Mouse (Mus musculus) adipocyte (in vitro differentiated cells): ENCODE data around the gene Syt8.
A peak's percentile ranks its signal among the peaks of the same experiment; 100 is the strongest.
"Not testable (repeated sequence)": the region's sequence is repeated elsewhere in the genome, so short reads cannot be mapped to it uniquely, and the experiment has no call there.

Experiments used
- DNase-seq: peaks from one replicate; pipeline ENCODE4 v3.0.0-alpha.2; 2016; ENCODE audit warnings: low spot score

Syt8 gene

DNA sequence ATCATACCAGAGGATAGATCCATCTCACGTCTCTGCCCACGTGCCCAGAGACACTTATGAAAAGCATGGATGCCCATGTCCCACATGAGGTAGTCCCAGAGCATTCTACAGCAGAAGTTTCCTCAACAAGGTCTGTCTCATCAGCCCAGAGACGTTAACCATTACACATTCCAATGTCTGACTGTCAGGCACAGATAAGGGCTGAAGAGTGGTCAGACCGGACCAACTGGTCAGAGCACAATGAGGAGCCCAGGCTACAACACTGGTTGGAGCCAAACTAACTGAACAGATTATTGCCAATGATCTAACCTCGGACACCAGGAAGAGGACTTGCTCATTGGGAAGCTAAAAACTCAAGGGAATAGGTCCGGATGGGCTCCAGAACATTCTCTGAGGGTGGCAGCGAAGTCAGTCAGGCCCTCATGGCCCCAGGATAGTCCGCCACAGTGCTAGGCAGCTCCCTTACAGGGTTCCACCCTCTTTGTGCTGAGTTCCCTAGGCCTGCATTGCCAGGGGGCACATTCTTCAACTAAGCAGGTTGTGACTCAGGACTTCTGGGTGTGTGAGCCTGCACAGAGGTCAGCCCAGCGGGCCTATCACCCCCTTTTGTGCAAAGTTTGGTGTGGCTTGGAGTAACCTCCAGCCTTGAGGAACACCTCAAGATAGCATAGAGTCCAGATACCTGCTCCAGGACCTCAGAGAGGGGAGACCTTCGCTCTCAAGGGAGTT, at the start of gene Syt8:
Gene Syt8 (plus strand): TSS at position 714 of the 729 bp plus-strand sequence.
- no peak for DNase-seq

DNA sequence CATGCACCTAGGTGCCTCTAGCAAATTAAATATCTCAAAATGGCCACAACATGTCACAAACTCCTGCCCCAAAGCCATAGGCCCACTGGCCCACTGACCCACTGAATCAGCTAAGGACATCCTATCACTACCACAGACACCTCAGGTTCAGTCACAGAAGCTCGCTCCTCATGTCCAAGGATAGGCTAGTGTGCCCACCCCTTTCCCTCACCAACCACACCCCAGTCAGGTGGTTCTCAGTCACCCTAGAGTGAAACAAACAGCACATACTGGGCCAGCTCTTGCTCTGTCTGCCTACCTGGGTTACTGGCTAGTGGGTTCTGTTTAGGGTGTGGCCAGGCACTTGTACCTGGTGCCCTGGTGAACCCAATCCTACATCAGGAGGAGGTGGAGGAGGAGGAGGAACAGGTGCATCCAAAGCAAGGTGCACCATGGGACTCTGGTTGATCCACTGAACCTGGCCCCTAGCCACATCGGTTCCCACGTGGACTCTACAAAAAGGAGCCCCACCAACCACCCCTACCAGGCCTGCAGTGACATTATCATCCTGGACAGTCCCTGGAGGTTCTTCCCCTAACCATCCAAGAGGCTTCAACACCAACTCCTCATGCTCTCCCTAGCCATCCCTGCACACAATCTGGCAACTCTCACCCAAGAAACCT, 48.8 kb upstream of the Syt8 start:
- DNase-seq: no peak

DNA sequence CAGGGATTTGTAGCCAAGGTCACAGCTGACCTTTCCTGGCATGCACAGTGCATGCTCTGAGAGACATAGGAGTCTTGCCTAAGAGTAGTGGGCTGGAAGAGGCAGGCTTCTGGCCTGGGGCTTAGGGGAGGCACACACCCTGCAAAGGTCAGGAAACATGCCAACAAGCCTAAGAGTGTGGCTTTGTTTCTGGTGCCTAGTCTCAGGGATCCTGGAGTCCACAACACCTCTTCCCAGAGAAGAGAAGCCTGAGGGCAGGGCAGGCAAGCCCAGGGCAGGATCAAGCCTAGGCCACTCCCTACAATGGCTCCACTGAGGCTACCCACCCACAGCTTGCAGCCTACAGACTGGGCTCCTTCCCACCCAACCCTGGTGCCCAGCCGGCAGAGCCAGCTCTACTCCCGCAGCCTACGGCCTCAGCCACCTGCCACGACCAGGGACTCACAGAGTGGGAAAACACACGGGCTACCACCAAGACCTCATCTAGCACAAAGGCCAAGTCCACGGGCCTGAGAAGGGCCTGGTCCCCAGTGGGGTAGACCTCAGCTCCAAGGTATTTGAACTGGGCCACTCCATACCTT, 47.9 kb upstream of the Syt8 start:
- DNase-seq: peak; percentile 66

DNA sequence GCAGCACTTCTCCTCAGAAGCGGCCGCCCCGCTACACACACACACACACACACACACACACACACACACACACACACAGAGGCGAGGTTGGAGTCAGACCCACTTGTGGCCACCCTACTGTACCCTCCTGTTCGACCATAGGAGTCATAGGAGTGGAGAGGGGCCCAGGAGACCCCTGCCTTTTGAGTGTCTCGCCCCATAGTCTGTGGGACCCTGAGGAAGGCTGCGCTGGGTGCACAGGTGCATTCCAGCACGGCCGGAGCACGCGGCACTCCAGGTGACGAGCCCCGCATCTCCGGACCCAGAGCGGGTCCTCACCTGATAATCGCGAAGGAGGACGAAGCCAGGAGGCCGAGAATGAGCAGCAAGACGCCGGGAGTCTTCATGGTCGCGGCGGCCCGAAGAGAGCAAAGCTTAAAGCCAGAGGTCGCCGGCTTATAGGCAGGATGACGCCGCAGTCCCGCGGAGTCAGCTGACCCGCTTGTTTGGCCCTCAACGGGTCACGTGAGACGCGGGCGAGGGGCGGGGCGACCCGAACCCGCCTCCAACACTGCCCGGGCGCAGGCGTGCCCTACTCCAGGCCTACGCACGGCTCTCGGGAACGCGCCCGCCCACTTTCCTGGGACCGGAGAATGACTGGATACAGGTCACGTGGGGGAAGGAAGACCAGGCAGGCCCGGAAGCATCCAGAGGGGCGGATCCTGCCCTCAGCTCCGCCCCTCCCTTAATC, 47.1 kb upstream of the Syt8 start, which contains the start of gene Ctsd:
Gene Ctsd (minus strand): TSS at position 620 of the 730 bp plus-strand sequence.
- peak; percentile 96 for DNase-seq

DNA sequence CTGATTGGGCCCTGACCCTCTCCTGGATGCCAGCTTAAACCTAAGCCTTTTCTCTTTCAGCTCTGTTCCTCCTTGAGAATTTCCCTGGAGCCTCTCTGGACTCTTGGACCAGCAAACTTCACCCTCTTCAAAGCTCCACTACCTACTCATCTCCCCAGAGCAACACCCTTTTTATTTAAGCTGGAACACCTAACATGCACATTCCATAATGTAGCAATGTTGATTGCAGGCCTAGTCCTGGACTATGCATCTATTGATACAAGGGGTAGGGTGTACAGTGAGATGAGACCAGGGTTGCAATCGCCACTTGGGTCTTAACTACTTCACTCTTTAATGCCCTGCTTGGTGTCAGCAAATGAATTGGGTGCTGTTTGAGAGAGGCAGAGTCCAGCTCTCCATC, 46.5 kb upstream of the Syt8 start:
- DNase-seq: no peak

DNA sequence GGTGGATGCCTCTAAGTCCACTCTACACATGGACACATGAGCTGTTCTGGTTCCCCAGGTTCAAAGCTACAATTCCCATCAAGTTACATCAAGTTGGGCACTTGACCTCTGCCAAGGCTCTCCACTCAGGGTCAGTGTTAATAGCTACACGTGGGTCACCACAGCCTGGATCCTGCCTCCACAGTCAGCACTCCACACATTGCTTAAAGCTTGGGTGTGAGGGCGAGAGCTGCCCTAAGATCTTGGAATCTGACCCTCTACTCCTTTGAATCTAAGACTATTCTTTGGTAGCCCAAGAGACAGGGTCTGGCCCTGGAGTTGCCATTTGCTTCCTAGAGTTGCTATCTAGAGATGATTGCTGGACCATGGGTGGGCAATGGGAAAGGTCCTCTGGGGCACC, 45.9 kb upstream of the Syt8 start:
- DNase-seq: no peak

DNA sequence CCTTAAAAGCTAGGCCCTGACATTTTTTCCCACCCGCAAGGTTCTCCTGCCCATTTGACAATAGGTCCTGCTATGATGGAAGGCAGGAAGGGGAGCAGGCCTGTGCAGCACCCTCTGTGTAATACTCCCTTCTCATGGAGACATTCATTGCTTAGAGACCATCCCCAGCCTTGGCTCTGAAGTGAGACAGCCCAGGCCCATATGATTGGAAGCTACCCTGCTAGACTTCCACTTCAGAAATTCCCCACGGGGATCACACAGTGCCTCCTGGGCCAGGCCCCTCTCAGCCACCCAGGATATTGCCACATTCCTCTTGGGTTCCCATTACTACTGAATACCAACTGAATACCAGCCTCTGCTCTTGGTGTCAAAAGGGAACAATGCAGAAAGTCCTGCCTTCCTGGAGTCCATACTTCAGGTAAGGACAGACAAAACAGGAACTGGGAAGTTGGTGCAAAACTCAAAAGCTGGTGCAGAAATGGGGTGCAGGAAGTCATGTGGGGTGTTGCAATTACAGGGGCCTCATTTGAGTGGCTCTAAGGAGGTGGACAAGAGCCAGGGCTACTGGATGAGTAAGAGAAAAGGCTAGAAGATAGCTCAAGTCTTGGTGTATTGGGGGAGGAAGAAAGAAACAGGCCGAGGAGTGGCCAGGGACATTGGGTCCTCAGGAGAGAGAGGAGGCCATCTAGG, 44.5 kb upstream of the Syt8 start:
- DNase-seq: no peak

DNA sequence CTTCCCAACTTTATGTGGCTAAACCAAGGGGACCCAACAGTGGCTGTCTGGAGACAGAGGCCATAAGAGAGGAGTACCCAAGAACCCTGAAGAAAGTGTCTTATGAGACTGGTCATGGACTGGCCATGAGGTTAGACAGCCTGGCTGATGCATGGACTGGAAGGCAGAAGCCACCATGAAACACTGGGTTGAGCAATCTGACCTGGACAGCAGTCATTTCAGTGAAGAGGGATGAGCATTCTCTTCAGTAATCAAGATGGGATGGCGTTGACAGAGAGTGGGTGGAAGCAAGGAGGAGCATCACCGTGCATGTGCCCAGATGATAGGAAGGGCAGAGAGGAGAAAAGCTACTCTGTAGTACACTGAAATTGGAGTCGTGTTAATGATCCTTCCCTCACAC, 43.5 kb upstream of the Syt8 start:
- no peak for DNase-seq

DNA sequence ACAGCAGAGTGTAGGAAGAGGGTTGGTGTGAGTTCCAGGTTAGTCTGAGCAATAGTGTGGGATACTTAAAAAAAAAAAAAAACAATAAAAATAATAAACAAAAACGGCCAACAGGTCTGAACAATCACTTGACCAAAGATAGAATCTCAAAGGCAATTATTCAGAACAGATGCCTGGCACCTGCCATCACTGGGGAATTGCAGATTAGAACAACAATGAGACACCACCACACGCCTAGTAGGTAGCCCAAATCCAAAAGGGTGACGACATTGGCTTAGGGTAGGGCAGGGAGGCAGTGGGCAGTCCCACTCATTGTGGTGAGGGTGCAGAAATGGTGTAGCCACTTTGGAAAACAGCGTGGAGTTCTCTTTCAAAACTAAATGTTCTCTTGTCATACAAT, 43.0 kb upstream of the Syt8 start:
- no peak for DNase-seq

DNA sequence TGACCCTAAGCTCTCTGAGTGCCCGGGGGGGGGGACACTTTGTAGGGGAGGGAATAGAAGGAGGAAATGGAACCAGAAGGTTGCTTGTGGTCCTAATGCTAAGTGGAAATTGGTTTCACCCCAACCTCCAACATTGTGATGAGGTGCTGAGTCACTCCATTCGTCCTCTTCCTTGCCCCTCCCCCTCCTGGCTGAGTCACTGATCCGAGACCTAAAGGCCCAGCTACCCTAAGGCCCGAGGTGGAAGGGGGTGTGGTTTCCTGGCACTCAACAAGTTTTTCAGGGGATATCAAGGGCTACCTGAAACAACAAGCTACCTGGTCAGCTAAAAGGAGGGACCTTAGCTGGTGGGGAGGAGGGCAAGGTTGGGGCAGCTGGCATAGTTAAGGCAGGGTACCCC, 41.5 kb upstream of the Syt8 start:
- peak; percentile 22 for DNase-seq

DNA sequence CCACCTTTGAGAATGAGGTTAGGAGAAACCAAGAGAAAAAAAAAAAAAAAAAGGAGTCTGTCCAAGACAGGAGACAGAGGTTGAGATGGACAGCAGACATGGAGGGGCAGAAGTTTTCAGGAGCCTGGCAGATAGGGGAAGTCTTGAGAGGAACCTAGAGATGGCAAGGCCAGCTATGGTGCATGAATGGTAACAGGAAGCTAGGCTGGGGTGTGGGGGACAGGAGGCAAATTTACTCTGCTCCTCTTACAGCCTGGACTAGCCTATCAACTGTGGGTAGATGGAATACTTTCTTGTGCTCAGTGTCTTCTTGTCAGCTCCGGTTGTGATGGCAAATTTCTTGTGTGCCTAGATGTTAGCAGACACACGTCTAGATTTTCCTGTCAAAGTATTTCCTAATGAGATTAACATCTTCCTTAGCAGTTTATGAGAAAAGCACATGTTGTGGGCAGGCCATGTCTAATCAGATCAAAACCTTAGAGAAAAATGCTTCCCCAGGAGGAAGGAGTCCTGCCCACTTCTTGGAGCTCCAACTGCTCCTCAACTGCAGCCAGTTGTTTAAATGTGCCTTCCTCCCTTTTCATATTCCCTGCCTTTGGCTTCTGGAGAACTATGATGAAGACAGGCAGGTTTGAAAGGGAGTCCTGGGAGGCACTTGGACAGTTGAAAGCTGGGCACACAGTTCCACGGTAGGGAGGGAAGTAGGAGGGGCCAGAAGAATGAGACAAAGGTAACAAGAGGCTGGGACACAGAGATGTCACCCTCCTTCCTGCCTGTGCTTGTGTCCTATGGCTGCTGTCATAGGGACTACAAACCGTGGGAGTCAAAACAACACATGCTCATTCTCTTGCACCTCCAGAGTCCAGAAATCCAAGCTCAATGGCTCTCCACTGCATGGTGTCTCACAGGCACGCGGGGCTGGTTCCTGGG, 40.1 kb upstream of the Syt8 start:
- DNase-seq: no peak

DNA sequence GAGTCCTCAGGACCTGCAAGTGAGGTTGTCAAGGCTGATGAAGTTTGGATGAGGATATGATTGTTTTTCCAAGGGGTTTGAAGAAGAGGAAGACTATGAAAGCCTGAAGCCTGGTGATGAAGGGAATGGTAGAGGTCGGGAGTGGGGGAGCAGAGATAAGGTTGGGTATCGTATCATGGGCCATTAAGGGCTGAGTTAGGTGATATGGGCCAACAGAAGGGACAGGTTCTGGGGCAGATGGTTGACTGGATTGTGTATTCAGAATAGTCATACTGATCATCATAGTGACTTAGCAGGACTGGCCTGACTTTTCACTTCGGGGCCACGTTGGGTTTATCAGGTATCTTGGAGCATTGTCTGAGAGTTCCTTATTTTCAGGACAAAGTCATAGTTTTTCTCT, 39.2 kb upstream of the Syt8 start:
- no peak for DNase-seq

DNA sequence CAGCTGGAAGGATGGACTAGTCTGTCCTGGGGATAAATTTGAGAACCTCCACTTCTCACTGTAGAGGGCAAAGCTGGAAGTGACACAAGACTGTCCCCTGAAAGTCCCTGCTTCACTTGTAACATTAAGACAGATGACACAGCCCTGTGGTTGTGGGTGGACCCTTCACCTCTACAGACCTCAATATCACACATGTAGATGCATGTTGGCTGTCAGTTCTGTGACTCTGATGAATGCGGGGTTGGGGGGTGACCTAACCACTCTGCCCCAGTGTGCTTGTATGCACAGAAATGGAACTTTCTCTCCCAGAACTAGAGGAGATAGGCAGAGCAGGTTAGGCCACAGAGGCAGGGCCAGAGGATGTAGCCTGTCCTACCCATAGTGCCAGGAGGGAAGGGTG, 38.0 kb upstream of the Syt8 start:
- no peak for DNase-seq

DNA sequence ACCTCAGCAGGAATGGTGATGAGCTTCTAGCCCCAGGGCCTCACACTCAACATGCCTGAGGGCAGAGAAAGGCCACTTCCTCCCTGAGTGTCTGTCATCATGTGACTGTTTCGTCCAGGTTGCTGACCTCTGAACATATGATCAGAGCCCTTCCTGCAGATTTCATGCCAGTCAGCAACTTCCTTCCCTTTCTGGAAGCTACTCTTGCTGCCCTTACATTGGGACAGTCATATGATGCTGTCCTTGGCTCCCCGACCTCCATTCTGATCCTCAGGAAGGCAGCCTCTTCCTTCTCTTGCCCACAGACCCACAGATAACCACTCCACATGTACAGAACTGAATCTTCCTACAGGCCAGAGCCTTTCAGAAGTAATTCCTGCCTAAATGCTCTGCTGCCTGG, 36.6 kb upstream of the Syt8 start:
- DNase-seq: no peak

DNA sequence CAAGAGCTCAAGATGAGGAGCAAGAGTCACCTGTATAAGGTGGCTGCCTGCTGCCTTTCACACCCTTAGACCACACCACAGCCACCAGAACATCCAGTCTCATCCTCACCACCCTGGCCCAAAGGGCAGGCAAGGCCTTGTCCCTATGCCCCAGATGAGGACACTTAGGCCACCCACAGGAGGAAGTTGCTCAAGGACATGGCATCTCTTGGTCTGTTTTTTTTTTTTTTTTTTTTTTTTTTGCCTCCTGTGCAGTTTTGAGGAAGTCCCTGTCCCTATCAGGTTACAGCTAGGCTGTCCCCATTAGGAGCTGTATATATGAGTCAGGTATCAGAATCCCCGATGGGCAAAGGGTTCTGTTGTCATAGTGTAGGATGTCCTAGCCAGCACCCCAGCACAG, 35.4 kb upstream of the Syt8 start:
- DNase-seq: no peak

DNA sequence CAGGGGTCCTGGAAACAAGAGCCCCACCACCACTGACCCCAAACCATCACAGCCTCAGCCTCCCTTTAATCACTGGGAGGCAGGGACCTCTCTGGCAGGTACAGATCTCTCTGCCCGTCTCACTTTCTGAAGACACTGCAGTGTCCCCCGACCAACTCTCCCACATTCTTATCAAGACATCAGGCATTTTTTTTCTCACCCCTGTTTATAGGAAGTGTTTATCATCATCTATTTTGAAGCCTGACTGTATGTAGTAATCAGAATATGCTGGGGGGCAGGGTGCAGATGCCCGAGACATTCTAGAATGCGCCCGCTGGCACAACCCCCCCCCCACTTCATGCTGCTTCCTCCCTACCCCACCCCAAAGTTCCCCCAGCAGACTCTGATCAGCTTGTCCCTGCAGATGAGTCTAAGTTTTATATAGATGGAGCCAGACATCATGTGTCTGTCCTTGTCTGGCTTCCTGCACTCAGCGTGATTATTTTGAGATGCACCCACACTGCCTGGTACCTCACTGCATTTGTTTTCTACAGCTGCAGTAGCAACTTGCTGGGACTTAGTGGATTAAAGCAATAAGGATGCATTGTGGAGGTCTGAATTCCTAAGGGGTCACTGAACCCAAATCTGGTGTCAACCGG, 34.4 kb upstream of the Syt8 start:
- no peak for DNase-seq

DNA sequence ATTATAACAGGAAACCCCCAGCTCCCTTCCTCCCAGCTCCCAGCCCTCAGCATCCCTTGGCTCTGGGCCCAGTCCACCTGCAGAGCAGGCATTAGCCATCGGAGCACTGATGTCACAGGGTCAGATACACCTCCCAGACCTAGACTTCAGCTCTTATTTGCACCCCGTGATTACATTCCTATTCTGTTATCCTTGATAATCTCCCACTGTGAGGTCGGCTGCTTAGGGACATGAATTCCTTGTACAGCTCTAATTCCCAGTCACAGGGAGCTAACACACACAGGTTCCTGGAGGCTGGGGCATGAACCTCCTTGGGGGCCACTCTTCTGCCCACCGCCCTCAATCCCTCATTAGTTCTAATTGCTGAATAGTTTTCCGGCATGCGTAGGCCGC, 33.9 kb upstream of the Syt8 start:
- DNase-seq: no peak

DNA sequence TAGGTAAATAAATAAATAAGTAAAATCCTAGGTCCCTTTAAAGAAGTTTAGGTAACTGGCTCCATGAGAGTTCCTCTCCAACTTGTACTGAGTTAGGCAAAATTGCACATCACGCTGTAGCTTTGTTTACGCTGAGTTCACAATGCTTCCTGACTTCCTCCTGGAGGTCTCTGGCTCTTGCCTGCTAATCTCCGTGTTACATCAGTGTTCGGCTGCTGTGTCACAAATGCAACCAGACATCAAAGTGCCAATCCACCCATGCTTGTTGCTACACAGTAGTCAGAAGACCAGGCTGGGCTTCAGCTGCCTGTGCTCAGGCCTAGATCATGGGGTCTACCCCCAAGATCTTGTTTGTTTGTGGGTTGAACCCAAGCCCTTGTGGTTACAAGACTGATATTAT, 31.1 kb upstream of the Syt8 start:
- no peak for DNase-seq

DNA sequence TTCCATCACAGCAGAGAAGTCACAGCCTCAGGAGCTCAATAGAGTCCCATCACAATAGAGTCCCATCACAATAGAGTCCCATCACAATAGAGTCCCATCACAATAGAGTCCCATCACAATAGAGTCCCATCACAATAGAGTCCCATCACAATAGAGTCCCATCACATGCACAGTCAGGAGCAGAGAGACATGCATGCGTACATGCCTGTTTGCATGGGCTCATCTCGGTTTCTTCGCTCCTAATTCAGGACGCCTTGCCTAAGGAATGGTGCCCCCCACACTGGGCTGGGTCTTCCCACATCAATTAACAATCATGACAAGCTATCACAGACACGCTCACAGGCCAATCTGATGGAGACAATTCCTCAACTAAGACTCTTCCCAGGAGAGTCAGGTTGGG, 29.5 kb upstream of the Syt8 start:
- not testable (repeated sequence) for DNase-seq

DNA sequence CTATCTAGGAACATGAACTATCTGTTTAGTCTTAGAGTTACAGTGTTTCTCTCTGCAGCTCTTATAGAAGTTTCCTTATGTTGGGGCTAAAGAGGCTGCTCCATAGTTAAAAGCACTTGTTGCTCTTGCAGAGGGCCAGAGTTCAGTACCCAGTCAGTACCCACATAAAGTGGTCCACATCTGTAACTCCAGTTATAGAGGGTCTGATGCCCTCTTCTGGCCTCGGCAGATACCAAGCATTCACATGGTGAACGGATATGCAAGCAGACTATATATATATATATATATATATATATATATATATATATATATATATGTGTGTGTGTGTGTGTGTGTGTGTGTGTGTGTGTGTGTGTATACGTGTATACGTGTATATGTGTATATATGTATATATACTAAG, 26.7 kb upstream of the Syt8 start:
- DNase-seq: no peak

DNA sequence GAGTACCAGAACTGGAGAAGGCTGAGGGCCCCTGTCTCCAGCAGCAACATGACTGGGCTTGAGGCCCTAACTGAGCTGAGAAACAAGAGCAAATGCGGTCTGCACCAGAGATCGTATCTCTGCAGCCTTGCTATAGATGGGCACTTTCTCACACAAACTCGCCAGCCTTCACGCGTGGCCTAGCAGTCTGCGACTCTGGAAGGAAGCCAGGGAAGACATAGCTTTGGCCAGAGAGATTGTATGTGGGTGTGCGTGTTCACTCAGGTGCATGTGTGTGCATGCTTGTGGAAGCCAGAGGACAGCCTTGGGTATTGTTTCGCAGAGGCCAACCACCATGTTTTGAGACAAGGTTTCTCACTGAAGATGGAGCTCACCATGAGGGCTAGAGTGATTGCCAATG, 26.0 kb upstream of the Syt8 start:
- DNase-seq: no peak
